Comparison of ENCODE assay signal across 8 mouse cellular contexts in genomic region chr6:88787496-88787895, GRCm38 (mm10). TPM values are rescaled to one million over a fixed set of nuclear protein-coding genes. Genes with fewer than 3 reads are reported as not detected.
DNase-seq lines count a peak whose midpoint lies in the region; ATAC-seq and TF ChIP-seq lines count a peak whose summit lies in the region.

No protein-coding gene starts in this region.

- TF ChIP-seq RAD21 in CH12.LX (IDR thresholded peaks at IDR 0.05; ENCODE audit: low read depth, low read length): no peak

- no peaks in the 10 kb centered on the region for H3K9me3 ChIP-seq in heart, embryonic 10.5 days
- no peaks in the 10 kb centered on the region for H3K9me3 ChIP-seq in CH12.LX (replicated peaks; ENCODE audit: low read length)
- no peaks in the 10 kb centered on the region for H3K9me3 ChIP-seq in embryonic facial prominence, embryonic 14.5 days (ENCODE audit: control insufficient read depth, low read length)

- no peak for DNase-seq in heart, embryonic 10.5 days (ENCODE audit: low spot score)
- no peak for DNase-seq in heart, adult 9 months (ENCODE audit: low spot score in 2 of 2)
- no peak for DNase-seq in CH12.LX (ENCODE audit: extremely low read depth)
- DNase-seq in embryonic facial prominence, embryonic 14.5 days (ENCODE audit: low spot score): no peak
- peak; percentile 53 to 74 for DNase-seq in kidney, postnatal 25 days
- no peak for DNase-seq in embryo, embryonic 10 days (ENCODE audit: low spot score)
- DNase-seq in left cerebral cortex, postnatal 10 days (ENCODE audit: extremely low spot score in 1 of 2, low spot score in 2 of 2): no peak
- no peak for DNase-seq in ovary, adult 18-20 months (ENCODE audit: low spot score)

- no peak overlapping the region for H3K4me2 ChIP-seq in CH12.LX (ENCODE audit: insufficient read depth, low read depth, poor library complexity, severe bottlenecking)
- no peak overlapping the region for H3K4me2 ChIP-seq in embryonic facial prominence, embryonic 14.5 days (ENCODE audit: low read depth, low read length)

- H3K36me3 ChIP-seq in heart, embryonic 10.5 days: no peaks in the 10 kb centered on the region
- H3K36me3 ChIP-seq in CH12.LX (replicated peaks in 1 of 2; ENCODE audit: control insufficient read depth in 1 of 2, insufficient read depth in 1 of 2, low read length in 1 of 2): peaks cover 55 to 88% of the 10 kb centered on the region in 2 experiments
- H3K36me3 ChIP-seq in embryonic facial prominence, embryonic 14.5 days (ENCODE audit: control insufficient read depth, insufficient read depth, low read length): no peaks in the 10 kb centered on the region

- TF ChIP-seq EP300 in CH12.LX (IDR thresholded peaks at IDR 0.05; ENCODE audit: low read length): no peak

- H3K9ac ChIP-seq in CH12.LX (ENCODE audit: insufficient read depth, low read depth): no peak overlapping the region
- no peak overlapping the region for H3K9ac ChIP-seq in embryonic facial prominence, embryonic 14.5 days (ENCODE audit: low read depth, low read length)

- H3K27ac ChIP-seq in heart, embryonic 10.5 days: peak overlapping the region; percentile 89
- no peak overlapping the region for H3K27ac ChIP-seq in CH12.LX (ENCODE audit: insufficient read depth, low read depth)
- H3K27ac ChIP-seq in embryonic facial prominence, embryonic 14.5 days (replicated peaks; ENCODE audit: low read depth, low read length): 0 out of 2 replicates have a peak overlapping the region, but pooled peaks have one; percentile 15

- no peak overlapping the region for H3K4me3 ChIP-seq in heart, embryonic 10.5 days
- H3K4me3 ChIP-seq in CH12.LX (replicated peaks in 1 of 3; ENCODE audit: low read depth in 2 of 3, low read length in 2 of 3, poor library complexity in 1 of 3): no peak overlapping the region
- no peak overlapping the region for H3K4me3 ChIP-seq in embryonic facial prominence, embryonic 14.5 days (ENCODE audit: low read depth, low read length)

- in situ Hi-C loops in CH12.LX (cut with MboI; ENCODE audit: low pct_ligation_motif_present, low pct_unique_long_range_greater_than_20kb, low sequenced_read_pairs): no loop called here

- peak; percentile 26; the same call in 1 of the 2 replicates for ATAC-seq in embryonic facial prominence, embryonic 14.5 days (ENCODE audit: low read depth)

- dilution Hi-C loops in CH12.LX (cut with MboI; ENCODE audit: extremely low pct_ligation_motif_present, extremely low pct_unique_long_range_greater_than_20kb, low sequenced_read_pairs): no loop called here

- H3K27me3 ChIP-seq in heart, embryonic 10.5 days (ENCODE audit: insufficient read depth, poor library complexity, severe bottlenecking): no peaks in the 10 kb centered on the region
- no peaks in the 10 kb centered on the region for H3K27me3 ChIP-seq in CH12.LX (replicated peaks)
- no peaks in the 10 kb centered on the region for H3K27me3 ChIP-seq in embryonic facial prominence, embryonic 14.5 days (replicated peaks; ENCODE audit: control insufficient read depth, insufficient read depth, low read length)

- peaks cover 45% of the 10 kb centered on the region for H3K79me2 ChIP-seq in CH12.LX (replicated peaks; ENCODE audit: control insufficient read depth, extremely low read depth, insufficient read depth, poor library complexity, severe bottlenecking)

- WGBS in heart, embryonic 10.5 days: 63% methylated on average over 14 of the region's 14 CpGs
- 54% methylated on average over 14 of the region's 14 CpGs for WGBS in embryonic facial prominence, embryonic 14.5 days

- no peak for TF ChIP-seq CTCF in CH12.LX (conservative IDR thresholded peaks at IDR 0.05 in 1 of 2, IDR thresholded peaks at IDR 0.05 in 1 of 2; ENCODE audit: low read depth in 2 of 2, low read length in 2 of 2)

- TF ChIP-seq POLR2A in CH12.LX (IDR thresholded peaks at IDR 0.05; ENCODE audit: low read depth, low read length): 0 out of 2 replicates have a peak, but pooled peaks have one; percentile 11

- intact Hi-C loops in left cerebral cortex, postnatal 10 days (cut with DNase I): no loop called here

- H3K4me1 ChIP-seq in heart, embryonic 10.5 days: peaks cover 68% of the 10 kb centered on the region
- peaks cover 23 to 67% of the 10 kb centered on the region in 2 experiments for H3K4me1 ChIP-seq in CH12.LX (ENCODE audit: control insufficient read depth in 1 of 2, insufficient read depth in 2 of 2)
- peaks cover 43% of the 10 kb centered on the region for H3K4me1 ChIP-seq in embryonic facial prominence, embryonic 14.5 days (ENCODE audit: control insufficient read depth, insufficient read depth, low read length)

TF ChIP-seq in CH12.LX, 34 proteins besides CTCF, POLR2A, EP300 and RAD21:
- TF ChIP-seq MEF2A (IDR thresholded peaks at IDR 0.05; ENCODE audit: borderline replicate concordance, low read depth, low read length) (no peak), CHD2 (IDR thresholded peaks at IDR 0.05; ENCODE audit: low read length) (no peak), PAX5 (IDR thresholded peaks at IDR 0.05; ENCODE audit: low read length) (no peak), CHD1 (IDR thresholded peaks at IDR 0.05; ENCODE audit: low read depth, low read length) (no peak), ZC3H11A (IDR thresholded peaks at IDR 0.05; ENCODE audit: low read depth, low read length) (no peak), MAFK (IDR thresholded peaks at IDR 0.05; ENCODE audit: insufficient replicate concordance, low read length) (no peak), BHLHE40 (IDR thresholded peaks at IDR 0.05; ENCODE audit: low read depth, low read length) (no peak), MAZ (IDR thresholded peaks at IDR 0.05; ENCODE audit: low read depth, low read length) (no peak)

RNA-seq across cellular contexts. Expression of gene Abtb1, which starts 54.3 kb away (rescaled TPM):
- 20.9 and 23.5 TPM in 2 replicates for polyA plus RNA-seq in heart, embryonic 10.5 days (2016; fragmentation: Nextera tagmentation; extraction: Ambion mirVana)
- 11.2 and 18.4 TPM in 2 replicates for total RNA-seq in CH12.LX (2012; rRNA removed)
- 13.0 and 14.9 TPM in 2 replicates for total RNA-seq in CH12.LX (2014; rRNA removed)
- 17.8 and 20.8 TPM in 2 replicates for polyA plus RNA-seq in CH12.LX (2012; ENCODE audit: insufficient read length, low read depth)
- polyA plus RNA-seq in embryonic facial prominence, embryonic 14.5 days (2014; fragmentation: Nextera tagmentation; extraction: Ambion mirVana): 21.0 and 25.9 TPM in 2 replicates
- total RNA-seq in left cerebral cortex, postnatal 10 days (2021): 10 to 100 TPM; 31.2 to 31.3 TPM

Comparison
In these comparisons a context has a peak if more than half of its experiments do, and no peak if none do; other contexts are left out.
1. DNase-seq: peak in kidney, postnatal 25 days (2 of 2); none in heart, embryonic 10.5 days (single experiment), heart, adult 9 months (0 of 2), CH12.LX (single experiment), embryonic facial prominence, embryonic 14.5 days (single experiment), embryo, embryonic 10 days (single experiment), left cerebral cortex, postnatal 10 days (0 of 2) and ovary, adult 18-20 months (single experiment).